Mouse (Mus musculus): ENCODE results near the gene Borcs5. TPM values are rescaled to one million over a fixed set of nuclear protein-coding genes. Genes with fewer than 3 reads are reported as not detected.
A peak's percentile ranks its signal among the peaks of the same experiment; 100 is the strongest.

The Borcs5 gene
- polyA plus RNA-seq, 1 experiment from 2014 or later, result 37.4 TPM

DNA sequence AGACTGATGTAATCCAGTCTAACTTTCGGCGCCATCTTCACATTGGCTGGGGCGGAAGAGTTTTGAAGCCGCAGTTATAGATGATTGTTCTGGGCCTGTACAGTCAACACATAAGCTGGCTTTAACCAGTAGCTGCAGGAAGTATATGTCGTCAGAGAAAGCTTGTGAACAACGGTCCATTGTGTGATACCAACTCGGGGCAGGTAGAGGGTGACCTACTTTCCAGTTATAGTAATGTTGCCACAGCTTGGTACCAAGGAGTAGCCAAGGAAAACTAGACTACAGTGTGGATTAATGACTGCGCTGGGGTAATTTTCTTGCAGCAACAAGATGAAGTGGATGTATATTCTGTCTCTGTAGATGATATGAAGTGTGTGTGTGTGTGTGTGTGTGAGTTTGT, 5.8 kb upstream of the Borcs5 start:
- Histone ChIP-seq H3K27ac (ENCODE audit: low read depth, low read length) (no peak overlapping the region), H3K4me3 (ENCODE audit: low read depth, low read length) (no peak overlapping the region), H3K4me1 (replicated peaks; ENCODE audit: control insufficient read depth, insufficient read depth, low read length) (no peaks in the 10 kb centered on the region; the same call in 1 of the 2 replicates), H3K9ac (ENCODE audit: low read depth, low read length) (no peak overlapping the region), H3K9me3 (ENCODE audit: control insufficient read depth, low read length) (no peaks in the 10 kb centered on the region), H3K36me3 (ENCODE audit: control insufficient read depth, insufficient read depth, low read length) (no peaks in the 10 kb centered on the region), H3K27me3 (ENCODE audit: control insufficient read depth, insufficient read depth, low read length) (peaks cover 5% of the 10 kb centered on the region), H3K4me2 (replicated peaks; ENCODE audit: low read depth, low read length) (no peak overlapping the region)
- 86% methylated on average over 8 of the region's 8 CpGs for WGBS
- ATAC-seq (ENCODE audit: low FRiP score) (no peak), DNase-seq (ENCODE audit: low spot score) (no peak)

GRCm38 (mm10) chr6:134636476-134636875, 2.8 kb upstream of the Borcs5 start:
- Histone ChIP-seq H3K9me3 (ENCODE audit: control insufficient read depth, low read length) (no peaks in the 10 kb centered on the region), H3K9ac (ENCODE audit: low read depth, low read length) (no peak overlapping the region), H3K4me1 (replicated peaks; ENCODE audit: control insufficient read depth, insufficient read depth, low read length) (no peaks in the 10 kb centered on the region; the same call in 1 of the 2 replicates), H3K4me2 (replicated peaks; ENCODE audit: low read depth, low read length) (no peak overlapping the region), H3K27me3 (ENCODE audit: control insufficient read depth, insufficient read depth, low read length) (peaks cover 5% of the 10 kb centered on the region), H3K4me3 (ENCODE audit: low read depth, low read length) (no peak overlapping the region), H3K27ac (ENCODE audit: low read depth, low read length) (no peak overlapping the region), H3K36me3 (ENCODE audit: control insufficient read depth, insufficient read depth, low read length) (no peaks in the 10 kb centered on the region)
- WGBS, result 66% methylated on average over 4 of the region's 4 CpGs
- DNase-seq (ENCODE audit: low spot score), result no peak
- no peak for ATAC-seq (ENCODE audit: low FRiP score)

- WGBS, result 96% methylated on average over 1 of the region's 1 CpGs
- Histone ChIP-seq H3K36me3 (ENCODE audit: control insufficient read depth, insufficient read depth, low read length) (no peaks in the 10 kb centered on the region), H3K4me2 (replicated peaks; ENCODE audit: low read depth, low read length) (no peak overlapping the region), H3K27ac (ENCODE audit: low read depth, low read length) (no peak overlapping the region), H3K9me3 (ENCODE audit: control insufficient read depth, low read length) (no peaks in the 10 kb centered on the region), H3K4me1 (replicated peaks; ENCODE audit: control insufficient read depth, insufficient read depth, low read length) (no peaks in the 10 kb centered on the region), H3K9ac (ENCODE audit: low read depth, low read length) (no peak overlapping the region), H3K4me3 (ENCODE audit: low read depth, low read length) (no peak overlapping the region), H3K27me3 (ENCODE audit: control insufficient read depth, insufficient read depth, low read length) (no peaks in the 10 kb centered on the region)
- ATAC-seq (ENCODE audit: low FRiP score) (no peak), DNase-seq (ENCODE audit: low spot score) (no peak)
Observed at GRCm38 (mm10) chr6:134639900-134640299, 590 bp downstream of the Borcs5 start.

- Histone ChIP-seq H3K27ac (ENCODE audit: low read depth, low read length) (peak overlapping the region; percentile 80), H3K4me1 (replicated peaks; ENCODE audit: control insufficient read depth, insufficient read depth, low read length) (no peaks in the 10 kb centered on the region), H3K9ac (ENCODE audit: low read depth, low read length) (peak overlapping the region; percentile 74), H3K4me3 (ENCODE audit: low read depth, low read length) (peak overlapping the region; percentile 78), H3K4me2 (replicated peaks; ENCODE audit: low read depth, low read length) (peak overlapping the region; percentile 72), H3K9me3 (ENCODE audit: control insufficient read depth, low read length) (no peaks in the 10 kb centered on the region), H3K27me3 (ENCODE audit: control insufficient read depth, insufficient read depth, low read length) (no peaks in the 10 kb centered on the region), H3K36me3 (ENCODE audit: control insufficient read depth, insufficient read depth, low read length) (no peaks in the 10 kb centered on the region)
- peak; percentile 97 for DNase-seq (ENCODE audit: low spot score)
- WGBS, result 1% methylated on average over 62 of the region's 65 CpGs
- peak; percentile 99 for ATAC-seq (ENCODE audit: low FRiP score)
Observed at GRCm38 (mm10) chr6:134640485-134641475, 1.5 kb downstream of the Borcs5 start.

DNA sequence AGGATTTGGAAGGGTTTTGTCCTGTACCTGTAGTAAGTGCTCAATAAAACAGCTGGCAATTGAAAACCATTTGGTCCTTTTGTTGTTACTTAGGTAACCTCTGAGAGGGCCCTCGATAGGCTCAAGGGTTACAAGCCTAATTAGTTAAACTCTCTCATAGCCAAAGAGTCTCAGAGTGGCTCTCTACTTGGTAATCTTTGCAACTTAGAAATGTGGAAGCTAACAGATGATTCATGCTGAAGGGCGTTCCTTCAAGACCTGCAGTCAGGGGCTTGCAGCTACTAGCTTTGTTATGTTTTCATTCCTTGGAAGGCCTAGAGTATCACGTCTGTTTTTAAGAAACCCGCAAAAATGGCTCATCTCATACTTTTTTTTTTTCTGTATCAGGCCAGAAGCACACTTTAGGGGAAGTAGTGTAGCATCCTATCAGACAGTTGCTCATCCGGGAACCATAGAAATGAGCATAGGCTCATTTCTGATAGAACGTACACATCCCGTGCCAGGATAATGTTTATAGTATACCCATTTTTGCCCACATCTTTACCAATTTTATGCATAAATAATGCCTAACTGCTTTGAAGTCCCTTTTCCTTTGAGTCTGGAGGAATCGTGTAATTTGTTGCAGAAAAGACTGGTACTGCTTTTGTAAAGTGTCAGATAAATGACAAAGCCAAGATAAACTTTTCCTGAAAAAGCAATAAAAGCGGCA, 2.6 kb downstream of the Borcs5 start:
- Histone ChIP-seq H3K4me3 (ENCODE audit: low read depth, low read length) (peak overlapping the region; percentile 78), H3K36me3 (ENCODE audit: control insufficient read depth, insufficient read depth, low read length) (no peaks in the 10 kb centered on the region), H3K27me3 (ENCODE audit: control insufficient read depth, insufficient read depth, low read length) (no peaks in the 10 kb centered on the region), H3K4me2 (replicated peaks; ENCODE audit: low read depth, low read length) (peak overlapping the region; percentile 72), H3K9me3 (ENCODE audit: control insufficient read depth, low read length) (no peaks in the 10 kb centered on the region), H3K27ac (ENCODE audit: low read depth, low read length) (no peak overlapping the region), H3K9ac (ENCODE audit: low read depth, low read length) (peak overlapping the region; percentile 74), H3K4me1 (replicated peaks; ENCODE audit: control insufficient read depth, insufficient read depth, low read length) (no peaks in the 10 kb centered on the region)
- 86% methylated on average over 9 of the region's 9 CpGs for WGBS
- no peak for ATAC-seq (ENCODE audit: low FRiP score)
- no peak for DNase-seq (ENCODE audit: low spot score)

DNA sequence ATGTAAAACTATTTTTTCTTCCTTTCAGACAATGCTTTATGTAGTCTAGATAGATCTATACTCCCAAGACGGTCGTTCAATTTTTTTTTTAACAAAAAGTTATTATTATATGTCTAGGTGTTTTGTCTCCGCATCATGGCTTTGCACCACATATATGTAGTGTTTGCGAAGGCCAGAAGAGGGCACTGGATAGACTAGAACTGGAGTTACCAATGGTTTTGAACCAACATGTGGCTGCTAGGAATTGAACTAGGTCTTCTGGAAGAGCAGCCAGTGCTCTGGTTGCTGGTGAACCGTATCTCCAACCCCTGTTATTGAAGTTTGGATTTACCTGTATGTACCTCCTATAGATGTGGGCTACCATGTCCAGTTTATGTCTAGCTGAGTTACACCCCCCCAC, 4.0 kb downstream of the Borcs5 start:
- Histone ChIP-seq H3K4me3 (ENCODE audit: low read depth, low read length) (no peak overlapping the region), H3K4me2 (replicated peaks; ENCODE audit: low read depth, low read length) (no peak overlapping the region), H3K27ac (ENCODE audit: low read depth, low read length) (no peak overlapping the region), H3K9me3 (ENCODE audit: control insufficient read depth, low read length) (no peaks in the 10 kb centered on the region), H3K4me1 (replicated peaks; ENCODE audit: control insufficient read depth, insufficient read depth, low read length) (no peaks in the 10 kb centered on the region; the same call in 1 of the 2 replicates), H3K27me3 (ENCODE audit: control insufficient read depth, insufficient read depth, low read length) (no peaks in the 10 kb centered on the region), H3K36me3 (ENCODE audit: control insufficient read depth, insufficient read depth, low read length) (no peaks in the 10 kb centered on the region), H3K9ac (ENCODE audit: low read depth, low read length) (no peak overlapping the region)
- DNase-seq (ENCODE audit: low spot score) (no peak), ATAC-seq (ENCODE audit: low FRiP score) (no peak)
- 91% methylated on average over 5 of the region's 5 CpGs for WGBS

DNA sequence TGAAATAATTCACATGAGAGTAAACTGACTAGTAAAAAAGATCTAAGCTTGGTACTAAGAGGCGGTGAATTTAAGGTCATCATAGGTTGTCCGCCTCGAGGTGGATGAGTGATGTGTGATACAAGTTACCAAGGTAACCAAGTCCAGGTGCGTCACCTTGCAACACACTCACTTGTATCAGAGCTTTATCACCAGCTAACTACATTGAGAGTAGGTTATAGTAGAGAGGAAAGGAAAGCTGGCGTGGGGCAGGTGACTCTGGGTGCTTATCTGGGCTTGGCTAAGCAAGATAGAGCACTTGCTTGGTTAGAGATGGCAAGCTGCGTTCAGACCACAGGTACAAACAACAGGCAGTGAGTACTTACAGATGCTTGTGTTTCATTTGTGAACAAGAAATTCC, 7.5 kb downstream of the Borcs5 start:
- no peaks in the 10 kb centered on the region; the same call in 1 of the 2 replicates for H3K4me1 ChIP-seq (replicated peaks; ENCODE audit: control insufficient read depth, insufficient read depth, low read length)
- DNase-seq (ENCODE audit: low spot score), result no peak
- no peaks in the 10 kb centered on the region for H3K9me3 ChIP-seq (ENCODE audit: control insufficient read depth, low read length)
- no peak overlapping the region for H3K4me2 ChIP-seq (replicated peaks; ENCODE audit: low read depth, low read length)
- H3K4me3 ChIP-seq (ENCODE audit: low read depth, low read length), result no peak overlapping the region
- 92% methylated on average over 6 of the region's 6 CpGs for WGBS
- no peak overlapping the region for H3K9ac ChIP-seq (ENCODE audit: low read depth, low read length)
- H3K27ac ChIP-seq (ENCODE audit: low read depth, low read length), result no peak overlapping the region
- no peak for ATAC-seq (ENCODE audit: low FRiP score)
- no peaks in the 10 kb centered on the region for H3K36me3 ChIP-seq (ENCODE audit: control insufficient read depth, insufficient read depth, low read length)
- H3K27me3 ChIP-seq (ENCODE audit: control insufficient read depth, insufficient read depth, low read length), result no peaks in the 10 kb centered on the region

- Histone ChIP-seq H3K9me3 (ENCODE audit: control insufficient read depth, low read length) (no peaks in the 10 kb centered on the region), H3K4me2 (replicated peaks; ENCODE audit: low read depth, low read length) (no peak overlapping the region), H3K27me3 (ENCODE audit: control insufficient read depth, insufficient read depth, low read length) (no peaks in the 10 kb centered on the region), H3K36me3 (ENCODE audit: control insufficient read depth, insufficient read depth, low read length) (no peaks in the 10 kb centered on the region), H3K9ac (ENCODE audit: low read depth, low read length) (no peak overlapping the region), H3K4me3 (ENCODE audit: low read depth, low read length) (no peak overlapping the region), H3K27ac (ENCODE audit: low read depth, low read length) (no peak overlapping the region), H3K4me1 (replicated peaks; ENCODE audit: control insufficient read depth, insufficient read depth, low read length) (no peaks in the 10 kb centered on the region; the same call in 1 of the 2 replicates)
- WGBS, result 18% methylated on average over 5 of the region's 5 CpGs
- DNase-seq (ENCODE audit: low spot score), result peak; percentile 37
- peak; percentile 61; the same call in 1 of the 2 replicates for ATAC-seq (ENCODE audit: low FRiP score)
Observed at GRCm38 (mm10) chr6:134647621-134648020, 8.3 kb downstream of the Borcs5 start.

All from hindbrain, embryonic 11.5 days (tissue).